Mouse (Mus musculus): ENCODE data around the gene Sap30bp. TPM values are rescaled to one million over a fixed set of nuclear protein-coding genes. Genes with fewer than 3 reads are reported as not detected.

The Sap30bp gene
- polyA plus RNA-seq, 1 experiment = 53.5 TPM

GRCm38 (mm10) chr11:116008411-116008810 is 75.3 kb downstream of the Sap30bp start:
- no peak overlapping the region for H3K4me3 ChIP-seq (replicated peaks; ENCODE audit: insufficient read depth, low read depth, low read length)
- 93% methylated on average over 11 of the region's 11 CpGs for WGBS
- no peak for DNase-seq
- TF ChIP-seq CTCF (IDR thresholded peaks at IDR 0.05; ENCODE audit: borderline replicate concordance, insufficient read depth, low read depth, low read length) (no peak), POLR2A (IDR thresholded peaks at IDR 0.05; ENCODE audit: borderline replicate concordance, insufficient read depth, low read length) (no peak)
- peaks cover 40% of the 10 kb centered on the region for H3K4me1 ChIP-seq (ENCODE audit: control insufficient read depth, insufficient read depth, low read length)
- H3K27ac ChIP-seq (ENCODE audit: insufficient read depth, low read length) = no peak overlapping the region
- H3K27me3 ChIP-seq (ENCODE audit: control insufficient read depth, insufficient read depth, low read length) = no peaks in the 10 kb centered on the region

DNA sequence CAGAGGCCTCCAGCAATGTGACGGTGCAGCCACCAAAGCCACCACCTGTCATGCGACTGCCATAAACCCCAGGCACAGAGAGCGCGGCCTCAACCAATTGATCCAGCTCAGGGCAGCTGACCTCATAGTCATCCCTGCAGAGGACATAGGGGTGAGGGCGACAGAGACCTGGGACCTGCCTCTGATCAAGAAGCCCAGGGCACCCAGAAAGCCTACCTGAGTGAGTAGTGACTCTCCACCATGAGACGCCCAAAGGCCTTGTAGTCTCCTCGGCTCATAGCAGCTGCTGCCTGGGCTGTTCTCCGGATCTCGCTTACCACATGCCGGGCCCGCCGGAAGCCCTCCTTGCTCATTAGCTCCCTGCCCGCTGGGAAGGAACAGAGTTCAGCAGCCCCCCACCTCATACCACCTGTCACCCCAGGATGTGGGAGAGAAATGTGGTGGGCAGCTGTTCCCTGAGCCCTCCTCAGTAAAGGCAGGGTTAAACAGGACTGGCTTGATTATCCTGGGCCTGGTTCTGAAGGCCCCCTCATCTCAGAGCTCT is 75.8 kb downstream of the Sap30bp start:
- H3K4me3 ChIP-seq (replicated peaks; ENCODE audit: insufficient read depth, low read depth, low read length) = no peak overlapping the region
- TF ChIP-seq CTCF (IDR thresholded peaks at IDR 0.05; ENCODE audit: borderline replicate concordance, insufficient read depth, low read depth, low read length) (no peak), POLR2A (IDR thresholded peaks at IDR 0.05; ENCODE audit: borderline replicate concordance, insufficient read depth, low read length) (no peak)
- peak overlapping the region; percentile 48 for H3K27ac ChIP-seq (ENCODE audit: insufficient read depth, low read length)
- WGBS = 65% methylated on average over 13 of the region's 13 CpGs
- H3K4me1 ChIP-seq (ENCODE audit: control insufficient read depth, insufficient read depth, low read length) = peaks cover 40% of the 10 kb centered on the region
- DNase-seq = peak in 1 of 2 experiments; percentile 43
- no peaks in the 10 kb centered on the region for H3K27me3 ChIP-seq (ENCODE audit: control insufficient read depth, insufficient read depth, low read length)

DNA sequence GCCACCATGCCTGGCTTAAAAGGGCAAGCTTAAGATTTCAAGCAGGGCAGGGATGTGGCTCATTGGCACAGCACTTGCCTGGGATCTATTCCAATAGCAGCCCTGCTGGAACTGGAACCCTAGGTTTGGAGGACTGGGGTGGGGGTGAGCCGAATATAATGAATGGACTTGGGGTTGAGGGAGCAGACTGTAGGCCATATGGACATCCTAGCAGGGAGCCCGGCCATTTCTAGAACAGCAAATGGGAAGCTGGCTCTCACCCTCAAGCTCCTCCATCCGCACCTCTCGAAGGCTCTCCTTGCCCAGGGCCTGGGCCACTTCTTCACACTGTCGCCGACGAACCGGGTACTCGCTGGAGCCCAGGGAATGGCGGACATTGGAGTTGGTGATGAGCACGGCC is 76.6 kb downstream of the Sap30bp start:
- WGBS = 9% methylated on average over 11 of the region's 11 CpGs
- H3K27me3 ChIP-seq (ENCODE audit: control insufficient read depth, insufficient read depth, low read length) = no peaks in the 10 kb centered on the region
- H3K4me3 ChIP-seq (replicated peaks; ENCODE audit: insufficient read depth, low read depth, low read length) = peak overlapping the region; percentile 8
- H3K27ac ChIP-seq (ENCODE audit: insufficient read depth, low read length) = peak overlapping the region; percentile 60
- DNase-seq = peak; percentile 94 to 98
- peaks cover 40% of the 10 kb centered on the region for H3K4me1 ChIP-seq (ENCODE audit: control insufficient read depth, insufficient read depth, low read length)
- TF ChIP-seq CTCF (IDR thresholded peaks at IDR 0.05; ENCODE audit: borderline replicate concordance, insufficient read depth, low read depth, low read length) (no peak), POLR2A (IDR thresholded peaks at IDR 0.05; ENCODE audit: borderline replicate concordance, insufficient read depth, low read length) (peak; percentile 47; the same call in 1 of the 2 replicates)

GRCm38 (mm10) chr11:116010146-116010545 is 77.1 kb downstream of the Sap30bp start:
- no peak overlapping the region for H3K4me3 ChIP-seq (replicated peaks; ENCODE audit: insufficient read depth, low read depth, low read length)
- H3K27me3 ChIP-seq (ENCODE audit: control insufficient read depth, insufficient read depth, low read length) = no peaks in the 10 kb centered on the region
- peak overlapping the region; percentile 60 for H3K27ac ChIP-seq (ENCODE audit: insufficient read depth, low read length)
- WGBS = 30% methylated on average over 8 of the region's 8 CpGs
- peaks cover 41% of the 10 kb centered on the region for H3K4me1 ChIP-seq (ENCODE audit: control insufficient read depth, insufficient read depth, low read length)
- TF ChIP-seq POLR2A (IDR thresholded peaks at IDR 0.05; ENCODE audit: borderline replicate concordance, insufficient read depth, low read length) = no peak
- no peak for TF ChIP-seq CTCF (IDR thresholded peaks at IDR 0.05; ENCODE audit: borderline replicate concordance, insufficient read depth, low read depth, low read length)
- DNase-seq = no peak

DNA sequence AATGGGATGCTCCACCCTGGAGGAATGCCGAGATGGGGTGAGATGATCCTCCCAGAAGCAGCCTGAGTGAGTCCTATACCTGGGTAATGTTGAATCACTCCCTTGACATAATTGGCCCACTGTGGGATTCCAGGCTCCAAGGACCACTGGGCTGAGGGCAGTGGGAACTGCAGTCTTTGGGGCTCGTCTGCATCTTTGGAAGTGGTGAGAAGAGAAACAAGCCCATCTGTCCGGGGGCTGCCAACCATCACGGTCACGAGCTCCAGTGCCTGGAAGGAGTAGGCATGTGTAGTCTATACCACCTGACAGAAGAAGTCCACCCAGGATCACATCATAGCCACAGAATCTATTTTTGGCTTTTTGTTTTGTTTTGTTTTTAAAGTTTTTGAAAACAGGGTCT is 77.9 kb downstream of the Sap30bp start:
- 0 out of 2 replicates have a peak overlapping the region, but pooled peaks have one; percentile 6 for H3K27ac ChIP-seq (ENCODE audit: insufficient read depth, low read length)
- no peak overlapping the region for H3K4me3 ChIP-seq (replicated peaks; ENCODE audit: insufficient read depth, low read depth, low read length)
- peaks cover 37% of the 10 kb centered on the region for H3K4me1 ChIP-seq (ENCODE audit: control insufficient read depth, insufficient read depth, low read length)
- no peaks in the 10 kb centered on the region for H3K27me3 ChIP-seq (ENCODE audit: control insufficient read depth, insufficient read depth, low read length)
- 68% methylated on average over 5 of the region's 5 CpGs for WGBS
- TF ChIP-seq POLR2A (IDR thresholded peaks at IDR 0.05; ENCODE audit: borderline replicate concordance, insufficient read depth, low read length) (no peak), CTCF (IDR thresholded peaks at IDR 0.05; ENCODE audit: borderline replicate concordance, insufficient read depth, low read depth, low read length) (no peak)
- DNase-seq = no peak

GRCm38 (mm10) chr11:116011529-116012261 is 78.6 kb downstream of the Sap30bp start:
- H3K4me3 ChIP-seq (replicated peaks; ENCODE audit: insufficient read depth, low read depth, low read length) = no peak overlapping the region
- no peaks in the 10 kb centered on the region for H3K27me3 ChIP-seq (ENCODE audit: control insufficient read depth, insufficient read depth, low read length)
- no peak overlapping the region for H3K27ac ChIP-seq (ENCODE audit: insufficient read depth, low read length)
- no peak for DNase-seq
- TF ChIP-seq CTCF (IDR thresholded peaks at IDR 0.05; ENCODE audit: borderline replicate concordance, insufficient read depth, low read depth, low read length) = no peak
- no peak for TF ChIP-seq POLR2A (IDR thresholded peaks at IDR 0.05; ENCODE audit: borderline replicate concordance, insufficient read depth, low read length)
- 80% methylated on average over 14 of the region's 14 CpGs for WGBS
- peaks cover 37% of the 10 kb centered on the region for H3K4me1 ChIP-seq (ENCODE audit: control insufficient read depth, insufficient read depth, low read length)

DNA sequence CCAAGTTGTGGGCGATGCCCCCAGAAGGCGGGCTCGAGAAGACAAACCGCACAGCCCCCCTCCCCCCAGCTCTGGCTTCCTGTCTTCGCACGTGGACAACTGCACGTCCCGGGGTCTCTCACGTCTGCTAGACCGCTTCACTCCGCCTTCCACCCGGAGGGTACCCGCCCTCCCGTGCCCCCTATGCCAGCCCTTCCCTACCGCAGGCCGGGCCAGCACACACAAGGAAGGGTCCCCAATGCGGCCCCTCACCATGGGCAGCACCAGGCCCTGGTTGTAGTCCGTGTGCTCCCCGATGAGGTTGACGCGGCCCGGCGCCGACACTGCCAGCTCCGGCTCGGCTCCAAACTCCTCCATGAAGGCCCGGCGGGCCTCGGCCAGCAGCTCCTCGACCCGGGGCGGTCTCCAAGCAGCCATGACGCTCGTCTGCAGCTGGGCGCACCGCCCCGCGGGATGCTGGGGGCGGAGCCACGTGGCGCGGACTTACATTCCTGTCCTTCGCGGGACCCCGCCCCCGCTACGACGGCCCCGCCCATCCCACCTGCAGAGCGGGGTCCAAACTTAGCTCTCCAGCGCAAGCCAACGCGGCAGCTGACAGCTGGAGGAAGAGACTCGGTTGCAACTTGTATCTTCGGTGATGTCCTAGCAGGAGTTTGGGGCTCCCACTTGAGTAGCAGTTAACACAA is 79.3 kb downstream of the Sap30bp start, which contains the start of gene Galk1:
Galk1 (minus strand) TSS at position 458 of the 686 bp plus-strand sequence.
- Histone ChIP-seq H3K27ac (ENCODE audit: insufficient read depth, low read length) (no peak within 1 kb of the TSS), H3K27me3 (ENCODE audit: control insufficient read depth, insufficient read depth, low read length) (no peaks in the 10 kb centered on the region), H3K4me3 (replicated peaks; ENCODE audit: insufficient read depth, low read depth, low read length) (peak within 1 kb of the TSS; percentile 33), H3K4me1 (ENCODE audit: control insufficient read depth, insufficient read depth, low read length) (peaks cover 37% of the 10 kb centered on the region)
- DNase-seq = peak; percentile 72 to 73
- TF ChIP-seq CTCF (IDR thresholded peaks at IDR 0.05; ENCODE audit: borderline replicate concordance, insufficient read depth, low read depth, low read length) (no peak), POLR2A (IDR thresholded peaks at IDR 0.05; ENCODE audit: borderline replicate concordance, insufficient read depth, low read length) (no peak)
- 9% methylated on average over 55 of the region's 55 CpGs for WGBS
